Mouse (Mus musculus) large intestine, adult 2 months (tissue): Measurements from ENCODE around the gene Mre11a. TPM values are rescaled to one million over a fixed set of nuclear protein-coding genes. Genes with fewer than 3 reads are reported as not detected.

ENCODE experiments used
- DNase-seq: peaks from one replicate; pipeline ENCODE4 v3.0.0-alpha.2; 2012; ENCODE audit warnings: low read depth, low spot score
- WGBS: fragments of 180-500 bp; shearing (Covaris S2); methylation state at CpG from one replicate; pipeline ENCODE4 v1.1.7; 2018; 5-methylcytosine and 5-hydroxymethylcytosine counted together
- polyA plus RNA-seq: library from polyadenylated mRNA; depleted of rRNA; stranded (reverse); fragments of >200 nt; gene quantifications from 2 replicates; pipeline ENCODE4 v1.2.3, GENCODE M21; 2012; rRNA removed

The Mre11a gene
- 3.1 and 3.4 TPM in 2 replicates for polyA plus RNA-seq

- under 1% methylated on average over 62 of the region's 62 CpGs for WGBS
- peak; percentile 89 for DNase-seq
Observed at GRCm38 (mm10) chr9:14784039-14785002, at the start of gene Mre11a, which contains the start of gene Ankrd49. TSS of gene Mre11a (plus strand) at chr9:14784654. TSS of gene Ankrd49 (minus strand) at chr9:14784856.

- WGBS, result 57% methylated on average over 4 of the region's 4 CpGs
- DNase-seq, result no peak
Observed at GRCm38 (mm10) chr9:14739498-14740150, 44.8 kb upstream of the Mre11a start.

GRCm38 (mm10) chr9:14740151-14740924 lies 44.1 kb upstream of the Mre11a start, which contains the start of gene Piwil4:
TSS of gene Piwil4 (minus strand) at chr9:14740733.
- 90% methylated on average over 19 of the region's 19 CpGs for WGBS
- no peak for DNase-seq

- 67% methylated on average over 42 of the region's 42 CpGs for WGBS
- DNase-seq, result no peak
Observed at GRCm38 (mm10) chr9:14750901-14751502, 33.5 kb upstream of the Mre11a start.

- 2% methylated on average over 50 of the region's 50 CpGs for whole genome bisulfite sequencing
- DNase-seq, result no peak
Observed at GRCm38 (mm10) chr9:14751503-14752000, 32.9 kb upstream of the Mre11a start.

- WGBS, result under 1% methylated on average over 28 of the region's 28 CpGs
- DNase-seq, result no peak
Observed at GRCm38 (mm10) chr9:14752001-14752522, 32.4 kb upstream of the Mre11a start, which contains the start of gene Fut4. TSS of gene Fut4 (minus strand) at chr9:14752393.

GRCm38 (mm10) chr9:14753947-14754346 lies 30.5 kb upstream of the Mre11a start:
- DNase-seq, result no peak

GRCm38 (mm10) chr9:14754469-14754868 lies 30.0 kb upstream of the Mre11a start:
- no peak for DNase-seq
- WGBS, result 55% methylated on average over 3 of the region's 3 CpGs

- DNase-seq, result no peak
- WGBS, result 50% methylated on average over 7 of the region's 7 CpGs
Observed at GRCm38 (mm10) chr9:14758590-14758989, 25.9 kb upstream of the Mre11a start.

- DNase-seq, result no peak
Observed at GRCm38 (mm10) chr9:14759261-14759660, 25.2 kb upstream of the Mre11a start.

GRCm38 (mm10) chr9:14764765-14765164 lies 19.7 kb upstream of the Mre11a start:
- WGBS, result 21% methylated on average over 7 of the region's 7 CpGs
- DNase-seq, result no peak

- no peak for DNase-seq
- 53% methylated on average over 6 of the region's 6 CpGs for WGBS
Observed at GRCm38 (mm10) chr9:14769811-14770210, 14.6 kb upstream of the Mre11a start.

GRCm38 (mm10) chr9:14770803-14771471 lies 13.5 kb upstream of the Mre11a start, which contains the start of gene 1700012B09Rik:
TSS of gene 1700012B09Rik (minus strand) at chr9:14771030.
- no peak for DNase-seq
- 42% methylated on average over 23 of the region's 23 CpGs for WGBS

GRCm38 (mm10) chr9:14772074-14772473 lies 12.4 kb upstream of the Mre11a start:
- WGBS, result 81% methylated on average over 2 of the region's 2 CpGs
- no peak for DNase-seq

- DNase-seq, result no peak
- 31% methylated on average over 2 of the region's 2 CpGs for WGBS
Observed at GRCm38 (mm10) chr9:14773813-14774212, 10.6 kb upstream of the Mre11a start.

- 24% methylated on average over 13 of the region's 13 CpGs for WGBS
- DNase-seq, result no peak
Observed at GRCm38 (mm10) chr9:14778341-14778740, 6.1 kb upstream of the Mre11a start.

GRCm38 (mm10) chr9:14787356-14787755 lies 2.9 kb downstream of the Mre11a start:
- WGBS, result 85% methylated on average over 6 of the region's 6 CpGs
- no peak for DNase-seq

- WGBS, result 76% methylated on average over 2 of the region's 2 CpGs
- DNase-seq, result no peak
Observed at GRCm38 (mm10) chr9:14805714-14806113, 21.3 kb downstream of the Mre11a start.
